Mouse (Mus musculus) heart, postnatal 0 days (tissue): ENCODE measurements around the gene Olfr807. TPM values are rescaled to one million over a fixed set of nuclear protein-coding genes. Genes with fewer than 3 reads are reported as not detected.

Source experiments
- ATAC-seq: fragments of 200-750 bp; cut with Nextera tagmentation; 2 replicates; pipeline ENCODE4 v1.8.0; 2017; ENCODE audit warnings: low read depth, moderate number of reproducible peaks, moderate library complexity; ENCODE audit not compliant: insufficient read depth
- DNase-seq: peaks from one replicate; pipeline ENCODE4 v3.0.0-alpha.2; 2016; ENCODE audit warnings: low spot score
- H3K27ac ChIP-seq: fragments of 300-500 bp; sonication (generic); 2 replicates; pipeline ENCODE4 v1.5.1; 2014; ENCODE audit warnings: low read depth, mild to moderate bottlenecking
- H3K27me3 ChIP-seq: fragments of 300-500 bp; sonication (generic); 2 replicates; pipeline ENCODE4 v1.6.1; 2014; ENCODE audit warnings: low read length, mixed read lengths; ENCODE audit not compliant: control insufficient read depth, insufficient read depth
- H3K36me3 ChIP-seq: fragments of 300-500 bp; sonication (generic); replicated peaks from 2 replicates; pipeline ENCODE4 v1.6.1; 2014; ENCODE audit warnings: low read length, mixed read lengths; ENCODE audit not compliant: control insufficient read depth, insufficient read depth
- H3K4me1 ChIP-seq: fragments of 300-500 bp; sonication (generic); 2 replicates; pipeline ENCODE4 v1.6.1; 2014; ENCODE audit warnings: antibody characterized with exemption; ENCODE audit not compliant: control insufficient read depth, insufficient read depth
- H3K4me2 ChIP-seq: fragments of 300-500 bp; sonication (generic); 2 replicates; pipeline ENCODE4 v1.6.1; 2014; ENCODE audit warnings: low read depth, mild to moderate bottlenecking, low read length, moderate library complexity
- H3K4me3 ChIP-seq: fragments of 300-500 bp; sonication (generic); 2 replicates; pipeline ENCODE4 v1.5.1; 2014; ENCODE audit warnings: low read depth, low read length
- H3K9ac ChIP-seq: fragments of 300-500 bp; sonication (generic); replicated peaks from 2 replicates; pipeline ENCODE4 v1.6.1; 2014; ENCODE audit warnings: low read depth, low read length, mixed read lengths
- H3K9me3 ChIP-seq: fragments of 300-500 bp; sonication (generic); replicated peaks from 2 replicates; pipeline ENCODE4 v1.6.1; 2016; ENCODE audit warnings: low read length; ENCODE audit not compliant: control insufficient read depth
- CTCF ChIP-seq: IDR thresholded peaks from 2 replicates; pipeline ENCODE4 v1.5.1; 2016; ENCODE audit warnings: antibody characterized with exemption, control low read depth, low read depth
- EP300 ChIP-seq: IDR thresholded peaks from 2 replicates; pipeline ENCODE4 v1.6.1; 2016; ENCODE audit warnings: antibody characterized with exemption, low read depth
- WGBS: fragments of 180-500 bp; shearing (Covaris S2); extraction: QIAGEN DNeasy Blood & Tissue Kit; methylation state at CpG from one replicate; pipeline ENCODE4 v1.1.7; 2014; 5-methylcytosine and 5-hydroxymethylcytosine counted together
- microRNA-seq: library from miRNA; unstranded; fragments of <30 nt; microRNA quantifications from one replicate; pipeline ENCODE4, GENCODE M21; 2016
- polyA plus RNA-seq: library from polyadenylated mRNA; unstranded; fragments of >200 nt; fragmentation: Nextera tagmentation; extraction: Ambion mirVana; gene quantifications from 2 replicates; pipeline ENCODE4 v1.2.1, GENCODE M21; 2015
- total RNA-seq: library from RNA; depleted of rRNA; stranded (reverse); fragments of >200 nt; gene quantifications from 2 replicates; pipeline ENCODE4 v1.2.3, GENCODE M21; 2014; ENCODE audit warnings: low replicate concordance; rRNA removed

Gene Olfr807
- total and polyA plus RNA-seq, 2 experiments from 2014 or later: not detected

- Histone ChIP-seq H3K4me1 (no peaks in the 10 kb centered on the region), H3K9ac (no peak within 1 kb of the TSS), H3K4me3 (no peak within 1 kb of the TSS), H3K27ac (no peak within 1 kb of the TSS), H3K4me2 (no peak within 1 kb of the TSS), H3K27me3 (no peaks in the 10 kb centered on the region), H3K36me3 (no peaks in the 10 kb centered on the region), H3K9me3 (no peaks in the 10 kb centered on the region)
- ATAC-seq (no peak), DNase-seq (no peak)
- TF ChIP-seq EP300: no peak
- TF ChIP-seq CTCF: no peak
Observed at GRCm38 (mm10) chr10:129741821-129742220, 15.8 kb downstream of the Olfr807 start, which contains the start of gene Olfr806. Olfr806 (minus strand) TSS chr10:129741921.

- Histone ChIP-seq H3K9me3 (no peaks in the 10 kb centered on the region), H3K4me3 (no peak within 1 kb of the TSS), H3K4me1 (no peaks in the 10 kb centered on the region), H3K4me2 (no peak within 1 kb of the TSS), H3K27me3 (no peaks in the 10 kb centered on the region), H3K27ac (no peak within 1 kb of the TSS), H3K9ac (no peak within 1 kb of the TSS), H3K36me3 (no peaks in the 10 kb centered on the region)
- WGBS: 89% methylated on average over 2 of the region's 2 CpGs
- ATAC-seq: no peak
- no peak for TF ChIP-seq CTCF
- TF ChIP-seq EP300: no peak
- DNase-seq: no peak
Observed at GRCm38 (mm10) chr10:129729275-129729674, 28.3 kb downstream of the Olfr807 start, which contains the start of gene Olfr805. Olfr805 (minus strand) TSS chr10:129729375.

Small RNA genes within 50 kb of the gene (microRNA-seq; reads per million reads assigned to microRNA genes)
- not detected for gene Gm24485

Other genes with a start within 250 kb of the Olfr807 start
- gene Olfr791, start 236.0 kb downstream of the Olfr807 start, total RNA-seq: not detected in 2 replicates
- gene Olfr791, start 236.0 kb downstream of the Olfr807 start, polyA plus RNA-seq: not detected in 2 replicates
- not detected in 2 replicates for gene Olfr792, start 218.6 kb downstream of the Olfr807 start, total RNA-seq
- not detected in 2 replicates for gene Olfr792, start 218.6 kb downstream of the Olfr807 start, polyA plus RNA-seq
- not detected in 2 replicates for gene Olfr794, start 190.1 kb downstream of the Olfr807 start, total RNA-seq
- not detected in 2 replicates for gene Olfr794, start 190.1 kb downstream of the Olfr807 start, polyA plus RNA-seq
- not detected in 2 replicates for gene Olfr796, start 145.2 kb downstream of the Olfr807 start, total RNA-seq
- gene Olfr796, start 145.2 kb downstream of the Olfr807 start, polyA plus RNA-seq: not detected in 2 replicates
- gene Olfr798, start 129.9 kb downstream of the Olfr807 start, total RNA-seq: not detected in 2 replicates
- gene Olfr798, start 129.9 kb downstream of the Olfr807 start, polyA plus RNA-seq: not detected in 2 replicates
- gene Olfr799, start 120.3 kb downstream of the Olfr807 start, total RNA-seq: not detected in 2 replicates
- gene Olfr799, start 120.3 kb downstream of the Olfr807 start, polyA plus RNA-seq: not detected in 2 replicates
- gene Olfr800, start 100.1 kb downstream of the Olfr807 start, total RNA-seq: not detected in 2 replicates
- gene Olfr800, start 100.1 kb downstream of the Olfr807 start, polyA plus RNA-seq: not detected in 2 replicates
- gene Olfr801, start 83.9 kb downstream of the Olfr807 start, total RNA-seq: not detected in 2 replicates
- not detected in 2 replicates for gene Olfr801, start 83.9 kb downstream of the Olfr807 start, polyA plus RNA-seq
- not detected in 2 replicates for gene Olfr802, start 69.6 kb downstream of the Olfr807 start, total RNA-seq
- not detected in 2 replicates for gene Olfr802, start 69.6 kb downstream of the Olfr807 start, polyA plus RNA-seq
- gene Olfr803, start 63.5 kb downstream of the Olfr807 start, total RNA-seq: not detected in 2 replicates
- gene Olfr803, start 63.5 kb downstream of the Olfr807 start, polyA plus RNA-seq: not detected in 2 replicates
- gene Olfr804, start 54.6 kb downstream of the Olfr807 start, total RNA-seq: not detected in 2 replicates
- not detected in 2 replicates for gene Olfr804, start 54.6 kb downstream of the Olfr807 start, polyA plus RNA-seq
- gene Olfr805, start 28.4 kb downstream of the Olfr807 start, total RNA-seq: not detected in 2 replicates
- gene Olfr805, start 28.4 kb downstream of the Olfr807 start, polyA plus RNA-seq: not detected in 2 replicates
- not detected in 2 replicates for gene Olfr806, start 15.9 kb downstream of the Olfr807 start, total RNA-seq
- gene Olfr806, start 15.9 kb downstream of the Olfr807 start, polyA plus RNA-seq: not detected in 2 replicates
- not detected in 2 replicates for gene Olfr808, start 7.7 kb upstream of the Olfr807 start, total RNA-seq
- gene Olfr808, start 7.7 kb upstream of the Olfr807 start, polyA plus RNA-seq: not detected in 2 replicates
- not detected in 2 replicates for gene Olfr809, start 16.8 kb upstream of the Olfr807 start, total RNA-seq
- not detected in 2 replicates for gene Olfr809, start 16.8 kb upstream of the Olfr807 start, polyA plus RNA-seq
- gene Olfr810, start 37.1 kb upstream of the Olfr807 start, total RNA-seq: not detected in 2 replicates
- not detected in 2 replicates for gene Olfr810, start 37.1 kb upstream of the Olfr807 start, polyA plus RNA-seq
- gene Olfr811, start 46.6 kb upstream of the Olfr807 start, total RNA-seq: not detected in 2 replicates
- not detected in 2 replicates for gene Olfr811, start 46.6 kb upstream of the Olfr807 start, polyA plus RNA-seq
- gene Olfr812, start 88.3 kb upstream of the Olfr807 start, total RNA-seq: not detected in 2 replicates
- not detected in 2 replicates for gene Olfr812, start 88.3 kb upstream of the Olfr807 start, polyA plus RNA-seq
- gene Olfr813, start 97.6 kb upstream of the Olfr807 start, total RNA-seq: not detected in 2 replicates
- gene Olfr813, start 97.6 kb upstream of the Olfr807 start, polyA plus RNA-seq: not detected in 2 replicates
- gene Olfr814, start 122.1 kb upstream of the Olfr807 start, total RNA-seq: not detected in 2 replicates
- gene Olfr814, start 122.1 kb upstream of the Olfr807 start, polyA plus RNA-seq: not detected in 2 replicates
- gene Olfr815, start 148.1 kb upstream of the Olfr807 start, total RNA-seq: not detected in 2 replicates
- not detected in 2 replicates for gene Olfr815, start 148.1 kb upstream of the Olfr807 start, polyA plus RNA-seq
- gene Olfr816, start 157.8 kb upstream of the Olfr807 start, total RNA-seq: not detected in 2 replicates
- not detected in 2 replicates for gene Olfr816, start 157.8 kb upstream of the Olfr807 start, polyA plus RNA-seq
- not detected in 2 replicates for gene Olfr818, start 191.3 kb upstream of the Olfr807 start, total RNA-seq
- gene Olfr818, start 191.3 kb upstream of the Olfr807 start, polyA plus RNA-seq: not detected in 2 replicates
- gene Olfr819, start 209.5 kb upstream of the Olfr807 start, total RNA-seq: not detected in 2 replicates
- gene Olfr819, start 209.5 kb upstream of the Olfr807 start, polyA plus RNA-seq: not detected in 2 replicates
- not detected in 2 replicates for gene Olfr247, start 218.3 kb upstream of the Olfr807 start, total RNA-seq
- gene Olfr247, start 218.3 kb upstream of the Olfr807 start, polyA plus RNA-seq: not detected in 2 replicates
- gene Gm10310, start 227.3 kb upstream of the Olfr807 start, total RNA-seq: not detected in 2 replicates
- not detected in 2 replicates for gene Gm10310, start 227.3 kb upstream of the Olfr807 start, polyA plus RNA-seq